Mouse (Mus musculus) liver (tissue): ENCODE measurements around the gene Nt5dc2.

Experiments used
- DNase-seq: peaks from one replicate; pipeline ENCODE4 v3.0.0-alpha.2; 2020; ENCODE audit warnings: mixed read lengths

The Nt5dc2 gene

DNA sequence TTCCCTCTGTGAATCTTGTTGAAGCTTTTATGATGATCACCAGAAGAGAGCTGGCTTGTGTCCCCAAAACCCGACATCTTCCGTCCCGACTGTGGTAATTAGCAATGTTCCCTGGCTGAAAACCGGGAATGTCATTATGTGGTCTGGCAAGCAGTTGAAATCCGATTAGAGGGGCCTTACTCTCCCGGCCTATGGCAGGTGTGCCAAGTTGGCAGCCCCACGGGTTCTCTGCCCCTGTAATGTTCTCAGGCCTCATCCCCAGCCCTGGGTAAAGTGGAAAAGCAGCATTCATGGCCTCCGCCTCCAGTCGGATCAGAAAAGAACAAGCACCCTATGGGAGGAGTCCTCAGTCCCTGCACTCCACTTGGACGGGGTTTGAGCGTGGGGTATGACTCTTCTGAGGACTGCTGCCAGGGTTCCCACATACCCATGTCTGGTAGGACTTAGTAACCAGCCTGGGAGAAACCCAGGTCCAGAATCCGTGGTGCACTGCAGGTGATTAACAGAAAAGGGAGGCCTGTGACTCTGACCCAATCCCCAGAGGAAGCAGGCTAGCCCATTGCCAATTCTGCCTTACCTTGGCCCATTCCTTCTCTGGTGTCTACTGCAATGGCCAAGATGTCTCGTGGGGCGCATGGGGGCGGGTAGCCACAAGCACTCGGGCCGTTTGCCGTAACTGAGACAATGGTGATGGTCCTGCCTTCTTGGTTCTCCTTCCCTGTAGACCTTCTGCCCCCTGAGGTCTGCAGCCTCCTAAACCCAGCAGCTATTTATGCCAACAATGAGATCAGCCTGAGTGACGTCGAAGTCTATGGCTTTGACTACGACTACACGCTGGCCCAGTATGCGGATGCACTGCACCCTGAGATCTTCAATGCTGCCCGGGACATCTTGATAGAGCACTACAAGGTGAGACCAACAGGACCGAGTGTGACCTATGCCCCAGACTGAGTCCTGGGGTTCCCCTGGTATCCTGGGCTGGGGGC lies 3.5 kb downstream of the Nt5dc2 start:
- peak; percentile 2 for DNase-seq

GRCm38 (mm10) chr14:31135495-31136410 lies 4.9 kb downstream of the Nt5dc2 start:
- DNase-seq, result peak; percentile 3

- DNase-seq, result peak; percentile 3
These were observed 5.8 kb downstream of the Nt5dc2 start for GRCm38 (mm10) chr14:31136411-31137280.

DNA sequence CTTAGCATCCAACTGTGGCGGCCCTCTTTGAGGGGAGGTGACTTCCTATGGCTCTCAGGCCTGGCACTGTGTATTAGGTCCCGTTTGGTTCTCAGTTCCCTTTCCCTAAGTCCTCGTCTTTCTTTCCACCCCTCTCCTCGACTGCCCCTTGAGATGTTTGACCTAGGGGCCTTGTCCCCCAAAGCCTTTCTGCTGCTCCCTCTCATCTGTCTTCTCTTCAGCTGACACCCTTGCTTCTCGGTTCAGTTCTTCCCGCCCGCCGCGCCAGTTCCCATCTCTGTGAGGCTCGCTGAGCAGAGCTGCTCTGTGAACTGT lies 6.4 kb downstream of the Nt5dc2 start:
- no peak for DNase-seq

DNA sequence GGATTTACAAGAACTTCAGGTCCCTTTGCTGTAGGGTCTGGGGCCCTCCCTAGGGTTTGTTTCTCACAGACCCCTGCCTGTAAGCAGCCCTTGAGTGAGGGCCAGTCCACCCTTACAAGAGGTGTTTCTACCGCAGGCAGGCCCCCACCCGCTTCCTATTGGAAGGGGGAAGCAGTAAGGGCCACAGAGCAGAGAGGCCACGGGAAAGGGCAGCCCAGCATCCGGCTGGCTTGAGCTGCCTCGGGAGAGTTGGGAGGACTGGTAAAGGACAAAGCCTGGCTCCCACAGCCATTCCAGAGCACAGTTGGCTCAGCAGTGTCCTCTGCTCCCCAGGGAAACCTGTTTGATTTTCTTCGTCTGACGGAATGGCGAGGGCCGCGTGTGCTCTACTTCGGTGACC lies 6.9 kb downstream of the Nt5dc2 start:
- no peak for DNase-seq

DNA sequence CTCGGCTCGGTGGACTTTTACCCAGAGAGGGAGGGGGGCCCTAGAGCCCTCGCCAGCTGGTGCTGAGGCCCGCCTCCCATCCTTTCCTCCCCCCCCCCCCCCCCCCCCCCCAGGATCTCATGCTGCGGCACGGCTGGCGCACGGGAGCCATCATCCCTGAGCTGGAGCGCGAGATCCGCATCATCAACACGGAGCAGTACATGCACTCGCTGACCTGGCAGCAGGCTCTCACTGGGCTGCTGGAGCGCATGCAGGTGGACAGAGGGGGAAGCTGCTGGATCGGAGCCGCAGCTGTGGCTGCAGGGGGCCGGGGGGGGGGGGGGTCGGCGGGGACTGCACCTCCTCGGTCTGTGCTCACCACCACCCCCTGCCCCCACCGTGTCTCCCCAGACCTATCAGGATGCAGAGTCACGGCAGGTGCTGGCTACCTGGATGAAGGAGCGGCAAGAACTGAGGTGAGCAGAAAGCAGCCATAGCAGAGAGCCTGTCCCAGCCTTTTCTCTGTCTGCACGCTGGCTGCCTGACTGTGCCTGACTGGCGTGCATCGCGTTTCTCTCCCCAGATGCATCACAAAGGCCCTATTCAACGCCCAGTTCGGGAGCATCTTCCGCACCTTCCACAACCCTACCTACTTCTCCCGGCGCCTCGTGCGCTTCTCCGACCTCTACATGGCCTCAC lies 7.5 kb downstream of the Nt5dc2 start:
- DNase-seq, result no peak

DNA sequence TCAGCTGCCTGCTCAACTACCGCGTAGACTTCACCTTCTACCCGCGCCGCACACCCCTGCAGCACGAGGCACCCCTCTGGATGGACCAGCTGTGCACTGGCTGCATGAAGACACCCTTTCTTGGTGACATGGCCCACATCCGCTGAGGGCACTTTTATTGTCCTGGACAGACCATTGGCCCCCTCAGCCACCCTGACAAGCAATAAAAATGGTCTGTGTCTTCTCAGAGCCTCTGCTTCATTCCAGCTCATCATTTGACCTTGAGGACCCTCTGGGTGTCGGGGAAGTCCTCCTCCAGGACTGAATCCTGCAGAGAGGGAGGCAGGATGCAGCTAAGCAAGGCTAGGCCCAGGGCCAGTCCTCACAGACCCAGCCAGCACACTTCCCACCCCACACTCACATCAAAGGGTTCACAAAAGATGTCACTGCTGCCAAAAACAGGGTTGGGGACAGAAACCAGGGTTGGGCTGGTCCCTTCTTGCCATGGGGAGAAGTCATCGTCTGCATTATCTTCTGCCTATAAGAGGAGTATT lies 8.1 kb downstream of the Nt5dc2 start:
- DNase-seq, result no peak

DNA sequence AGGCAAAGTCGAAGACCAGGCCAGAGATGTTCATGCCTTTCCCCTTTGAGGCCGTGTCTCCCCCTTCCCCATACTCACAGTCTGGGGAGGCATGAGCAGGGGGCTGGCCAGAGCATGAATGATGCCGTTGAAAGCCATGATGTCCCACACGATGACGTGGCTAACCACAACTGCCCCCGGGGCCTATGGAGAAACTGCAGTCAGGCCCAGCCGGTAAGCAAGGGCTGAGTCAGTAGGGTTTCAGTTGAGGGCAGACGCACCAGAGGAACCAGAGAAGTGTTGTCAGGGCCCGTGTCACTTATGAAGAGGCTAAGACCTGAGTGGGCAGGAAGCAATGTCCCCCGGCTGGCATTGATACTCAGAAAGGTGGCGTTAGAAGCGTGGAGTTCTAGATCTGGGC lies 8.8 kb downstream of the Nt5dc2 start:
- no peak for DNase-seq

- DNase-seq, result no peak
These were observed 9.3 kb downstream of the Nt5dc2 start for GRCm38 (mm10) chr14:31140141-31140540.

DNA sequence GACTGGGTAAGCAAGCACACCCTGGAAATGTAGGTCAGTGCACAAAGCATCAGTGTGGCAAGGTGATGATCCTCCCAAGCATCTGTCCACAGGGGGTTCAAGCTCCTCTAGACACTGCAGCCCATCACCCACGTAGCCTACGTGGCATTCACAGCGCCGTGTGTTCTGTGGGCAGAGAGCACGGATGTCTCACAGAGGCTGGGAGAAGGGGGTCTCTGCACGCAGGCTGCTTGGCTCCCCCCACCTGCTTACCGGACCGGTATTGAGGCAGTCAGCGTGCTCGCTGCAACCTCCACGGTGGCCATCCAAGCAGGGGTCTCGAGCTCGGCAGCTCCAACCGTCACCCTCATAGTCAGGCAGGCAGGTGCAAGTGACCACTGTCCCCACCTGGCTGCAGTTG lies 10.2 kb downstream of the Nt5dc2 start:
- DNase-seq, result no peak

- no peak for DNase-seq
These were observed 14.8 kb downstream of the Nt5dc2 start for GRCm38 (mm10) chr14:31145694-31146093.

DNA sequence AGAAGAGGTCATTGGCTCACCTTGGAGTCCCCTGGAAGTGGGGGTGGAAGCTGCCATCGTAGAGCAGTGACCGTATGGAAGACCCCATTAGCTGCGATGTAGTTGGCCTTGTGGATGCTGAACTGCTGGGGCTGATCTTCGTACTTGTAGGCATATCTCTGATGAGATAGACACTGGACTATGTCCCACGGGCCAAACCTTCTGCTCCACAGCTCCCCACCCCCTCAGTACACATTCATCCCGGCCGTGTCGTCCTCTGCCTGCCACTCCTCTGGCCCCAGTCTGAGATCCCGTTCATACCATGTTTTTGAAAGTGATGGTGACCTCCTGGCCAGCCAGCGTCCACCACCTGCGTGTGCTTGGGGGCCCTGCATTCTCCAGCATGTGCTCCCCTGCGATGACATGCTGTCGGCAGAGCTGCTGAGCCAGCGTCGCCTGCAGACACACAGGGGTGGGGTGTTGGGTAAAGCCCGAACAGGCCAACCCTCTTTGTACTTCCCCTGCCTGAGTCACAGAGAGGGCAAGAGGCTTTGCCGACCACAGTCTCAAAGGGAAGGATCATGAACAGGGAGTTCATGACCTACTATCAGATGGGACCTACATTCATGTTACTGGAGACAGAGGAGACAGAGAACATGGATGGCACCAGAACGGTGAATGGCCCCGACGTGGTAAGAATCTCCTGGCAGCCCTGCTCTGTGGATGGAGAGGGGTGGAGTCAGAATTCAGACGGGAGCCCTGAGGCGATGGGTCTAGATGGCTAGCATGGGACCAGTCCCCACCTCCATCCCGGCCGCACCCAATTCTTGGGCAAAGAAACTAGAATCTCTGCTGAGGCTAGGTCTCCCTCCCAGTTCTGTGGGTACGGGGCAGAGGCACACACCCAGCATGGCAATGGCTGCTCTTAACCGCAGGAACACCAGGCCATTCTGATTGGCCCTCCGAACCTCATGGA lies 29.6 kb downstream of the Nt5dc2 start:
- DNase-seq, result peak; percentile 41

DNA sequence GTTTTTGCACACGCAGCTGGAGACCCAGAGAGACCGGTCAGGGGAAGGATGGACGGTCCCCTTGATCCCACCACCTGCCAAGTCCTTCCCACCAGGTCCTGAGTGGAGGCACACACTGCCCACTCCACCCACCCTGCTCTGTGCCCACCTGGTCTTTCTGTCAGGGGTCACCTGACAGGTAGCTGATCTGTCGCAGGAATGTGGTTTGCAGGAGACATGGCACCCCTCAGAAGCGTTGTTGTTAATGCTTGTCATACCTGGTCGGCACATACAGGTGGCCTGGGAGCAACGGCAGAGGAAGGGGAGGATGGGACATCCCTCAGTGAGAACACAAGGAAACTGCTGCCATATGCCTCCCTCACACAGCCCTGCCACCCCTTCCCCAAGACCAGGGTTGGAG lies 30.3 kb downstream of the Nt5dc2 start:
- no peak for DNase-seq

DNA sequence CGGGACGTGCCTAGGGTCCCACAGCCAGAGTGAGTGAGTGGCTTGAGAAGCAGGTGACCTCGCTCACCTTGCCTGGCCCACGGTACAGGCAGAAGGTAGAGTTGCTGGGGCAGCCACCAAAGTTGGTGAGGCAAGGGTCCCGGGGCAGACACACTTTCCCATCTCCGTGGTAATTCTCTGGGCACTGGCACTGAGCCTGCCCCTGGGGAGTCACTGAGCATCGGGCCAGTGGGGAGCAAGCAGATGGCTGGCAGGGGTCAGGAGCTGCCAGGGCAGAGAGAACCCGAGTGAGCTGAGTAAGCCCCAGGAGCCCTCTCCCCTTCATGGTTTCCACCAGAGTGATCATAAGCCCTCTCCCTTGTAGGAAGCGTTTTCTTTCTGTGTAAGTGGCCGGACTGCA lies 30.8 kb downstream of the Nt5dc2 start:
- no peak for DNase-seq

DNA sequence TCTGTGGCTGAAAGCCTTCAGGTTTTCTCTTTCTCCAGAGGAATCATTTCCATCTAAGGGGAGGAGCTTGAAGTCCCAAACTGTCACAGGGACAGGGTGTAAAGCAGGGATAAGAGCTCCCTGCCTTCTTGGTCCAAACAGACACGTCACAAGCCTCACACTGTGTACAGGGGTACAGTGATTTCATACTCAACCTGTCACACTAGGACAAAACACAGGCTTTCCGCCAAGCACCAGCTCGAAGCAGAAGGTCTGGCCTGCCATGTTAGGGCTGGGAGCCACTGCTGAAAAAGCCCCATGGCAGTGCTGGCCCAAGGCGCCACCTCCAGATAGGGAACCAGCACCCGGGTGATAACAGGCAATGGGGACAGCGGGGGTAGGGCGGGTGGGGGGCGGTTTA lies 33.2 kb downstream of the Nt5dc2 start:
- peak; percentile 38 for DNase-seq

DNA sequence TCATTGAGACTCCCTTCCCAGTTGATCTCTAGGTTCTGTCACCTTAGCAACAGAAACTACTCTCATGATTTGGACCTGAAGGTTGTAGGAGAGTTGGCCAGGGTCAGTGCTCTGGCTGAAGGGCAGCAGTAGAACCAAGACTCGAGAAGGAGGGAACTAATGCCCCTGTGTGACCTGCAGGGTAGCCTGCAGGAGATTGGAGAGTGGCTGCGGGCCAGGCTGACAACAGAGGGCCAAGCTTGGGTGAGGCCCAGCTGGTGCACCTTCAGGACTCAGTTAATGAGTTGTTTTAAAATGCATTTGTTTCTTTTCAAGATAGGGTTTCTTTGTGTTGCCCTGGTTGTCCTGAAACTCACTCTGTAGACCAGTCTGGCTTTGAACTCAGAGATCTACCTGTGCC lies 34.2 kb downstream of the Nt5dc2 start:
- no peak for DNase-seq

DNA sequence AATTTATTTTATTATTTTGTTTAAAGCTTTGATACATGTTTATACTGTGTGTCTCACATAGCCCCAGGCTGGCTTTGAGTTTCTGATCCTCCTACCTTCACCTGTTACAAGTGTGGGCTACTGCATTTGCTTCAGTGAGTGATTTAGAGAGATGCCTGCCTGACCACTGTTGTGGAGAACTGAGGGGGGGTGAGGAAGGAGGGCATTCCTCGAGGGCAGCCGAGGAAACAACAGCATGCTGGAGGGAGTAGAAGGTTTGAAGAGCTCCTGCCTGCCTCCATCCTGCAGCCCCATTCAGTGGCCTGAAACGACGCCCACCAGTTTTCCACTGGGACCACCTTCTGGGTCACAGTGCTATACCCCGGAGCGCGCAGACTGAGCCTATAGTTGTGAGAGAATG lies 34.6 kb downstream of the Nt5dc2 start:
- DNase-seq, result no peak

GRCm38 (mm10) chr14:31165991-31166630 lies 35.3 kb downstream of the Nt5dc2 start:
- peak; percentile 28 for DNase-seq

DNA sequence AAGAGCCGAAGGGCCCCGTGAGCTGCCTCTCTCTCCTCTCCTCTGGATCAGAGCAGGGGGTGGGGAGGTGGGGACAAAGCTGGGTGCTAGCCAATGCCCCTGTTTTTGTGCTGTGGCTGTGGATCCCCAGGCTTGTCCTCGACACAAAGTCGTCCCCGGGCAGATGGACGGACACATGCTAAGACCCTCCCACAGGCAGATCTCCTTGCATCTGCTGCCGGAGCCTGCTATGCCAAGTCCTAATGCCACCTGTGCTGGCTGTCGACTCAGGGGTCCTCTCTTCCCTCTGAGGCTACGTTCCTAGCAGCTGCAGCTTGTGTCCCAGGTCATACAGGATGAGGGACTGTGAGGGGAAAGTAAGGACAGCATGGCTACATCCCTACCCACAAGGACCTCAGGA lies 36.0 kb downstream of the Nt5dc2 start:
- DNase-seq, result no peak

DNA sequence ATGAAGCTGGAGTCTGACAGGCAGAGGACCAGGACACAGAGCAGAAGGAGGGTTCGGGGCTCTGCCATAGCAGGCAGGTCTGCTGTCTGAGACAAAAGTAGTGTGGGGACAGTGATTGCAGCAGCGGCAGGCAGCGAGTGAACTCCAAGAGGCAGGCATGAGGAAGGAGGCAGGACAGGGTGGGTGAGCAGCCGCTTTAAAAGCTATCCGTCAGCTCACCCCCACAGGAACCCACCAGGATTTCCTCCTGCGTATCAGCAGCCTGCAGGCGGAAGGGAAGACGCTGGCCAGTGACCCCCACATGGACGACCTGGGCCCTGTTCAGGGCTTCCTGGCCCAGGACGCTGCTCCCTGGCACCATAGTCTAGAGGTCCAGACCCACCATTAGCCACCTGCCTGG lies 37.6 kb downstream of the Nt5dc2 start, which contains the start of gene Stab1:
TSS of gene Stab1 (minus strand) at position 217 of the 400 bp plus-strand sequence.
- peak; percentile 32 for DNase-seq
